Mouse (Mus musculus): ENCODE measurements at regions not wholly inside any gene's neighbourhood (a gene's known extent, or its start where the extent isn't known, plus 50 kb on each side); places are given as distances from the start of the nearest gene placed in this dataset.

- ATAC-seq (ENCODE audit: low read depth): peak; percentile 34; the same call in 1 of the 2 replicates
- Histone ChIP-seq H3K27me3 (ENCODE audit: control insufficient read depth, insufficient read depth, low read depth, low read length) (no peaks in the 10 kb centered on the region; the same call in 1 of the 2 replicates), H3K4me1 (replicated peaks; ENCODE audit: control insufficient read depth, insufficient read depth, low read length) (no peaks in the 10 kb centered on the region), H3K27ac (ENCODE audit: low read length) (no peak overlapping the region), H3K4me3 (ENCODE audit: low read length) (no peak overlapping the region), H3K9me3 (ENCODE audit: control insufficient read depth, low read length) (no peaks in the 10 kb centered on the region), H3K36me3 (ENCODE audit: control insufficient read depth, insufficient read depth, low read length) (no peaks in the 10 kb centered on the region), H3K9ac (ENCODE audit: low read length) (no peak overlapping the region), H3K4me2 (ENCODE audit: low read depth, low read length) (no peak overlapping the region)
- 23% methylated on average over 9 of the region's 9 CpGs for WGBS
Observed at GRCm38 (mm10) chr15:7459992-7460820, 62.0 kb upstream of the Egflam start.

- Histone ChIP-seq H3K27me3 (ENCODE audit: control insufficient read depth, insufficient read depth, low read depth, low read length) (no peaks in the 10 kb centered on the region; the same call in 1 of the 2 replicates), H3K27ac (ENCODE audit: low read length) (no peak overlapping the region), H3K9me3 (ENCODE audit: control insufficient read depth, low read length) (no peaks in the 10 kb centered on the region), H3K4me2 (ENCODE audit: low read depth, low read length) (no peak overlapping the region), H3K4me1 (replicated peaks; ENCODE audit: control insufficient read depth, insufficient read depth, low read length) (no peaks in the 10 kb centered on the region), H3K9ac (ENCODE audit: low read length) (no peak overlapping the region), H3K4me3 (ENCODE audit: low read length) (no peak overlapping the region), H3K36me3 (ENCODE audit: control insufficient read depth, insufficient read depth, low read length) (no peaks in the 10 kb centered on the region)
- 66% methylated on average over 18 of the region's 18 CpGs for WGBS
- ATAC-seq (ENCODE audit: low read depth): no peak
Observed at GRCm38 (mm10) chr15:7462549-7462948, 64.4 kb upstream of the Egflam start.

DNA sequence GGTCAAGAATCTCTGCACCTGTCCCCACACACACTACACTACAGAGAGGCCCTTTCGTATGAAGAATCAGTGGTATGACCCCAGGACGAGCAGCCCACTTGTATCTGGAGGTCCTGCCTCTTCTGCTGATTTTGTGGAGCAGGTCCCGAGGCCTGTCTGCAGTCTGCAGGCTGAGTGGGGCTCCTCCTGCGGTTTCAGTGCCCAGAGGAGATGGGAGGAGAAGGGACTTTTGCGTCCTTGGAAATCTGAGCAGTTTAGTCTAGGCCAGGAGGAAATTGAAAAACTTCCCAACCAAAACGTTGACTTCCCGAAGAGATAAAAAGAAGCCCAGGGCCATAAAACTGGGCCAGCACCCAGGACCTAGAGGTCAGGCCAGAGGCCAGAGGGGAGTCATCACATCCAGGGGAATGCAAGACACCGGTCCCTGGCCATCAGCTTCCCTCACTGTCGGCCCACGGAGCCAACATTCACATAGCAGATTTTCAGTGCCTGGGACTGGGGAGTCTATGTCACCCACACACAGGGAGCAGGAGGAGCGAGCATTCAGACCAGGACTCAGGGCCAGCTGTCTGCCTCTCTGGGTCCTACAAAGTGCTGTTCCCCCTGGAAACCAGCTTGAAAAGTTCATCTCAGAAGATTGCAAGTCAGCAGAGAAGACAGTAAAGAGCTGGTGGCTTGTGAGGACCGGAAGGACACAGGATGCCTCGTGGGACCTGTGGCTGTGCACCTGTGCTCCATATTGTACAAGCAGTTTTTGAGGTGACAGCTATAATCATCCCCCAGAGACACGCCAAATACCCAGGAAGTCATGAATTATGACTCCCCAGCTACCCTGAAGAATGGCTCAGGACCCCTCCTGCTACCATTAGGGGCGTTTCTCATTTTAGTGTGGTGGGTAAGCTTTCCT, 65.5 kb upstream of the Egflam start:
- WGBS: 68% methylated on average over 15 of the region's 15 CpGs
- no peak for ATAC-seq (ENCODE audit: low read depth)
- Histone ChIP-seq H3K36me3 (ENCODE audit: control insufficient read depth, insufficient read depth, low read length) (no peaks in the 10 kb centered on the region), H3K9me3 (ENCODE audit: control insufficient read depth, low read length) (no peaks in the 10 kb centered on the region), H3K4me2 (ENCODE audit: low read depth, low read length) (no peak overlapping the region), H3K27ac (ENCODE audit: low read length) (no peak overlapping the region), H3K9ac (ENCODE audit: low read length) (no peak overlapping the region), H3K27me3 (ENCODE audit: control insufficient read depth, insufficient read depth, low read depth, low read length) (no peaks in the 10 kb centered on the region; the same call in 1 of the 2 replicates), H3K4me1 (replicated peaks; ENCODE audit: control insufficient read depth, insufficient read depth, low read length) (no peaks in the 10 kb centered on the region), H3K4me3 (ENCODE audit: low read length) (no peak overlapping the region)

GRCm38 (mm10) chr15:7480211-7480610, 82.0 kb upstream of the Egflam start:
- H3K27ac ChIP-seq (ENCODE audit: low read length): peak overlapping the region; percentile 74
- H3K4me1 ChIP-seq (replicated peaks; ENCODE audit: control insufficient read depth, insufficient read depth, low read length): peaks cover 13% of the 10 kb centered on the region
- ATAC-seq (ENCODE audit: low read depth): peak; percentile 91
- no peaks in the 10 kb centered on the region for H3K27me3 ChIP-seq (ENCODE audit: control insufficient read depth, insufficient read depth, low read depth, low read length)
- H3K9me3 ChIP-seq (ENCODE audit: control insufficient read depth, low read length): no peaks in the 10 kb centered on the region
- peak overlapping the region; percentile 27; the same call in 1 of the 2 replicates for H3K4me2 ChIP-seq (ENCODE audit: low read depth, low read length)
- H3K4me3 ChIP-seq (ENCODE audit: low read length): no peak overlapping the region
- H3K36me3 ChIP-seq (ENCODE audit: control insufficient read depth, insufficient read depth, low read length): no peaks in the 10 kb centered on the region
- WGBS: 10% methylated on average over 11 of the region's 11 CpGs
- H3K9ac ChIP-seq (ENCODE audit: low read length): no peak overlapping the region

DNA sequence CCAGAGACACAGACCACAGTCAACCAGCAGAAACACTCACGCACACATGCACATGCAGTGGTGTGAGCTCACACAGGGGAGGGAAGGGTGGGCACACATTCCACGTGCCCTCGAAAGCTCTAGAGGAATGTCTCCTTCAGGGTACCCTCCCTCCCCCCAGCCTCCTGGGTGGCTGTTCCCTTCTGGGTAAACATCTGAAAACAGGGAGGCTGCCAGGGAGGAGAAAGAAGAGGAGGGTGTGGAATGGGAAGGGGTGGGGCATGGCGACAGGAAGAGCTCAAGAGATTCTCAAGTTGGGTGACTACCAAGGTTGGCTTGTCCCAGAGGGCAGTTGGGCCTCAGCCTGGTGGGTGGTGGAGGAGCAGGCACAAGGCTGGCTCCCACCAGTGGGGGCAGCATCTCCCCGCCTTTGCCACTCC, 82.6 kb upstream of the Egflam start:
- Histone ChIP-seq H3K4me2 (ENCODE audit: low read depth, low read length) (no peak overlapping the region), H3K4me3 (ENCODE audit: low read length) (no peak overlapping the region), H3K9ac (ENCODE audit: low read length) (no peak overlapping the region), H3K27ac (ENCODE audit: low read length) (peak overlapping the region; percentile 74), H3K36me3 (ENCODE audit: control insufficient read depth, insufficient read depth, low read length) (no peaks in the 10 kb centered on the region), H3K9me3 (ENCODE audit: control insufficient read depth, low read length) (no peaks in the 10 kb centered on the region), H3K27me3 (ENCODE audit: control insufficient read depth, insufficient read depth, low read depth, low read length) (no peaks in the 10 kb centered on the region), H3K4me1 (replicated peaks; ENCODE audit: control insufficient read depth, insufficient read depth, low read length) (peaks cover 13% of the 10 kb centered on the region)
- ATAC-seq (ENCODE audit: low read depth): peak; percentile 89
- 46% methylated on average over 4 of the region's 5 CpGs for WGBS

DNA sequence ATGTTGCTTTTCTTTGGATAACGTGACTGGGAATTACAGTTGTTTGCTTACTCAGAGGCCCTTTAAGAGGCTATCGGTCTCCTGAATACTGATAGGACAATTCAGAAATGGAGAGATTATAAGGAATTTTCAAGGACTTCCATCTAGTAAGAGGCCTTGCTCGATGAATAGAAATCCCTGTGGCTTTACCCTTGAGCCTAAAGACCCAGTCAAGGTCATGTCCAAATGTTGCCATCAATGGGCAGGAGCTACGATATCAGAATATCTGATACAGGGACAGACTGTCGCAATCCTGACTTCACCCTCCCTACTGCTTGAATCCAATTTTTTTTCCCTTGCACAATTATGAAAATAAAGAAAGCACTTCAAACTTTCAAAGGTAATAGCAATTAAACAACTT, 85.5 kb upstream of the Egflam start:
- Histone ChIP-seq H3K4me1 (replicated peaks; ENCODE audit: control insufficient read depth, insufficient read depth, low read length) (peaks cover 13% of the 10 kb centered on the region), H3K36me3 (ENCODE audit: control insufficient read depth, insufficient read depth, low read length) (no peaks in the 10 kb centered on the region), H3K9me3 (ENCODE audit: control insufficient read depth, low read length) (no peaks in the 10 kb centered on the region), H3K4me2 (ENCODE audit: low read depth, low read length) (no peak overlapping the region), H3K9ac (ENCODE audit: low read length) (no peak overlapping the region), H3K4me3 (ENCODE audit: low read length) (no peak overlapping the region), H3K27me3 (ENCODE audit: control insufficient read depth, insufficient read depth, low read depth, low read length) (no peaks in the 10 kb centered on the region), H3K27ac (ENCODE audit: low read length) (no peak overlapping the region)
- ATAC-seq (ENCODE audit: low read depth): no peak
- WGBS: 58% methylated on average over 5 of the region's 5 CpGs

GRCm38 (mm10) chr15:7491091-7491490, 92.9 kb upstream of the Egflam start:
- 93% methylated on average over 7 of the region's 7 CpGs for WGBS
- no peak overlapping the region for H3K4me2 ChIP-seq (ENCODE audit: low read depth, low read length)
- H3K9ac ChIP-seq (ENCODE audit: low read length): no peak overlapping the region
- H3K27ac ChIP-seq (ENCODE audit: low read length): no peak overlapping the region
- no peaks in the 10 kb centered on the region for H3K9me3 ChIP-seq (ENCODE audit: control insufficient read depth, low read length)
- H3K36me3 ChIP-seq (ENCODE audit: control insufficient read depth, insufficient read depth, low read length): no peaks in the 10 kb centered on the region
- no peaks in the 10 kb centered on the region for H3K4me1 ChIP-seq (replicated peaks; ENCODE audit: control insufficient read depth, insufficient read depth, low read length)
- no peak for ATAC-seq (ENCODE audit: low read depth)
- no peaks in the 10 kb centered on the region for H3K27me3 ChIP-seq (ENCODE audit: control insufficient read depth, insufficient read depth, low read depth, low read length)
- H3K4me3 ChIP-seq (ENCODE audit: low read length): no peak overlapping the region

DNA sequence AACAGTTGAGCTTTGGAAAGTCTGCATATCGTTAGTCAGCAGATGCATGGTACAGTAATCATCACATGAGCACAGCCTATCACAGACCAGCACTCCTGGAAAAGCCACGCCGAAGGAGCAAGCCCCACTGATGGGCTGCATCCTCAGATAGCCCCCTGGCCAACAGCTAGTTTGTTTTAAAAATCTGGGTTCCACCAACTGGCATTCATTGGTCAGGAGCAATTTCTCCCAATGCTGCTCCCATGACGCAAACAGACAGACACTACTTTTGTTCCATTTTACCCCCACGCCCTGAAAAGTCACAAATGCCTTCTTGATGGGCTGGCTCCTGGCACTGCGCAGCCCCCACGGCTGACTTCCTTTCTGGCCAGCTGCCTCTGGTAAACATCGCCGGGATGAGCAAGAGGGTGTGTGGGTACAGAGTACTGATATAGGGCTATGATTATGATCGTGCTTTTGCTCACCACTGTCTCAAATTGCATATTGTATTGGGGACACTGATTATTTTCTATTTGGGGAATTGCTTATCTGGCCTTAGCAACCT, 95.0 kb upstream of the Egflam start:
- Histone ChIP-seq H3K27ac (ENCODE audit: low read length) (no peak overlapping the region), H3K4me1 (replicated peaks; ENCODE audit: control insufficient read depth, insufficient read depth, low read length) (no peaks in the 10 kb centered on the region), H3K9ac (ENCODE audit: low read length) (no peak overlapping the region), H3K4me3 (ENCODE audit: low read length) (no peak overlapping the region), H3K36me3 (ENCODE audit: control insufficient read depth, insufficient read depth, low read length) (no peaks in the 10 kb centered on the region), H3K4me2 (ENCODE audit: low read depth, low read length) (no peak overlapping the region), H3K9me3 (ENCODE audit: control insufficient read depth, low read length) (no peaks in the 10 kb centered on the region), H3K27me3 (ENCODE audit: control insufficient read depth, insufficient read depth, low read depth, low read length) (no peaks in the 10 kb centered on the region)
- WGBS: 70% methylated on average over 10 of the region's 10 CpGs
- ATAC-seq (ENCODE audit: low read depth): no peak

- WGBS: 96% methylated on average over 4 of the region's 4 CpGs
Observed at GRCm38 (mm10) chr15:7497852-7498251, 99.7 kb upstream of the Egflam start.

More at GRCm38 (mm10) chr15:7497852-7498251, 99.7 kb upstream of the Egflam start:
- ATAC-seq (ENCODE audit: low read depth): no peak
- Histone ChIP-seq H3K36me3 (ENCODE audit: control insufficient read depth, insufficient read depth, low read length) (no peaks in the 10 kb centered on the region), H3K4me3 (ENCODE audit: low read length) (no peak overlapping the region), H3K27ac (ENCODE audit: low read length) (no peak overlapping the region), H3K27me3 (ENCODE audit: control insufficient read depth, insufficient read depth, low read depth, low read length) (no peaks in the 10 kb centered on the region), H3K4me2 (ENCODE audit: low read depth, low read length) (no peak overlapping the region), H3K9me3 (ENCODE audit: control insufficient read depth, low read length) (no peaks in the 10 kb centered on the region), H3K4me1 (replicated peaks; ENCODE audit: control insufficient read depth, insufficient read depth, low read length) (no peaks in the 10 kb centered on the region), H3K9ac (ENCODE audit: low read length) (no peak overlapping the region)
